Mouse (Mus musculus) left cerebral cortex, adult 11 months (tissue): ENCODE measurements around the gene Kntc1.

Source experiments
- DNase-seq: peaks from one replicate; pipeline ENCODE4 v3.0.0; 2022; ENCODE audit warnings: low spot score

Kntc1 gene

GRCm38 (mm10) chr5:123869615-123870014 is 120.1 kb downstream of the Kntc1 start:
- no peak for DNase-seq
